8 mouse cellular contexts compared by ENCODE assay signal in the genomic region with DNA sequence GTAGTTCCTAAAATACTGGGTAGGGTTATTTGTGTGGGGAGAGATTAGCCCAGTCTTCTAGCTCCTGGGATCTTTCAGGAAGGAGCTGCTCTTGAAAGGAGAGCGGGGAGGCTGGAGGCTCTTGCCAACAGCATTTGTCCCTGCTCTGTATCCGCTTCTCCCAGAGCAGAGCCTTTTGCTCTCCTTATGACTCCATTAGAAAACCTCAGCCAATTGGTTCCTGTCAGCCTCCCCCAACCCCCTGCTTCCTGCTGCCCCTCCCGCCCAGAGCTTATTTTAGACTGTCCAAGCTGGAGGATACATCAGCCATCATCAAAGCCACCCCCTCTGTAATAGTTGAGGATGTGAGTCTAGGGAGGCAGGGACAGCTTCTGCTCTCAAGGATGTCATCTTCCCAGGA. TPM values are rescaled to one million over a fixed set of nuclear protein-coding genes. Genes with fewer than 3 reads are reported as not detected.
DNase-seq lines count a peak whose midpoint lies in the region; ATAC-seq and TF ChIP-seq lines count a peak whose summit lies in the region.

No protein-coding gene starts in this region.

- H3K4me1 ChIP-seq in hindbrain, embryonic 11.5 days (replicated peaks; ENCODE audit: control insufficient read depth, insufficient read depth, low read length): 0 out of 2 replicates have a peak, but pooled peaks cover 5% of the 10 kb centered on the region
- H3K4me1 ChIP-seq in stomach, embryonic 15.5 days: peaks cover 24% of the 10 kb centered on the region

- H3K4me2 ChIP-seq in hindbrain, embryonic 11.5 days (replicated peaks; ENCODE audit: low read depth, low read length): peak overlapping the region; percentile 21; the same call in 1 of the 2 replicates
- H3K4me2 ChIP-seq in stomach, embryonic 15.5 days: peak overlapping the region; percentile 81

- TF ChIP-seq CTCF in brain, embryonic 14.5 days (IDR thresholded peaks at IDR 0.05; ENCODE audit: borderline replicate concordance, extremely low read depth, insufficient read depth, insufficient read length): no peak

- no peaks in the 10 kb centered on the region for H3K9me3 ChIP-seq in hindbrain, embryonic 11.5 days (ENCODE audit: control insufficient read depth, low read length)
- no peaks in the 10 kb centered on the region for H3K9me3 ChIP-seq in stomach, embryonic 15.5 days

- H3K4me3 ChIP-seq in hindbrain, embryonic 11.5 days (ENCODE audit: low read depth, low read length): no peak overlapping the region
- peak overlapping the region; percentile 12; the same call in 1 of the 2 replicates for H3K4me3 ChIP-seq in stomach, embryonic 15.5 days (replicated peaks)

- peak; percentile 53 for DNase-seq in 3T3-L1 (ENCODE audit: low read depth, low spot score)
- peak; percentile 52 for DNase-seq in brain, embryonic 14.5 days (ENCODE audit: low read depth)
- peak; percentile 2 for DNase-seq in hindbrain, embryonic 11.5 days (ENCODE audit: low spot score)
- peak; percentile 10 to 24 for DNase-seq in layer of hippocampus, postnatal 10 days (ENCODE audit: low spot score in 2 of 2)
- peak; percentile 77 for DNase-seq in lung, postnatal 25 days (ENCODE audit: low spot score)
- no peak for DNase-seq in thymus, adult 18-20 months

- H3K27ac ChIP-seq in hindbrain, embryonic 11.5 days (ENCODE audit: low read depth, low read length): no peak overlapping the region
- peak overlapping the region; percentile 94; the same call in 1 of the 2 replicates for H3K27ac ChIP-seq in stomach, embryonic 15.5 days

- peak; percentile 48 for ATAC-seq in frontal cortex, adult (ENCODE audit: low TSS enrichment)
- no peak for ATAC-seq in hindbrain, embryonic 11.5 days (ENCODE audit: low FRiP score)
- no peak for ATAC-seq in stomach, embryonic 15.5 days (ENCODE audit: insufficient read depth, low FRiP score, low read depth)

- H3K9ac ChIP-seq in hindbrain, embryonic 11.5 days (ENCODE audit: low read depth, low read length): no peak overlapping the region; the same call in 1 of the 2 replicates
- no peak overlapping the region for H3K9ac ChIP-seq in stomach, embryonic 15.5 days

- WGBS in hindbrain, embryonic 11.5 days: 47% methylated on average over 3 of the region's 3 CpGs
- WGBS in stomach, embryonic 15.5 days: 27% methylated on average over 3 of the region's 3 CpGs

- H3K27me3 ChIP-seq in hindbrain, embryonic 11.5 days (ENCODE audit: control insufficient read depth, insufficient read depth, low read length): no peaks in the 10 kb centered on the region
- no peaks in the 10 kb centered on the region for H3K27me3 ChIP-seq in stomach, embryonic 15.5 days (replicated peaks)

- no peaks in the 10 kb centered on the region for H3K36me3 ChIP-seq in hindbrain, embryonic 11.5 days (ENCODE audit: control insufficient read depth, insufficient read depth, low read length)
- no peaks in the 10 kb centered on the region for H3K36me3 ChIP-seq in stomach, embryonic 15.5 days

- TF ChIP-seq POLR2A in brain, embryonic 14.5 days (IDR thresholded peaks at IDR 0.05; ENCODE audit: borderline replicate concordance, extremely low read depth, insufficient read depth, insufficient read length, poor library complexity, severe bottlenecking): no peak

RNA-seq across cellular contexts. Expression of a gene that starts 3.7 kb away (rescaled TPM):
- polyA plus RNA-seq in brain, embryonic 14.5 days (2012; rRNA removed): 100 and 146 TPM in 2 replicates
- polyA plus RNA-seq in hindbrain, embryonic 11.5 days (2014; fragmentation: Nextera tagmentation; extraction: Ambion mirVana): 49.7 and 62.9 TPM in 2 replicates
- 100 to 1,000 TPM; 240 to 256 TPM for total RNA-seq in layer of hippocampus, postnatal 10 days (2021)
- 75.3 and 78.2 TPM in 2 replicates for polyA plus RNA-seq in stomach, embryonic 15.5 days (2015; fragmentation: Nextera tagmentation; extraction: Ambion mirVana)

Comparison
In these comparisons a context has a peak if more than half of its experiments do, and no peak if none do; other contexts are left out.
1. DNase-seq: peak in 3T3-L1 (single experiment), brain, embryonic 14.5 days (single experiment), hindbrain, embryonic 11.5 days (single experiment), layer of hippocampus, postnatal 10 days (2 of 2) and lung, postnatal 25 days (single experiment); none in thymus, adult 18-20 months (0 of 2).